Mouse (Mus musculus) CH12.LX (cell line): ENCODE results near the gene Wbp11. TPM values are rescaled to one million over a fixed set of nuclear protein-coding genes. Genes with fewer than 3 reads are reported as not detected.
A peak's percentile ranks its signal among the peaks of the same experiment; 100 is the strongest.

Experiments used
- DNase-seq: peaks from one replicate; pipeline ENCODE4 v3.0.0-alpha.2; 2013; ENCODE audit errors: extremely low read depth
- H3K27ac ChIP-seq: 2 replicates; pipeline ENCODE4 v1.5.1; 2012; ENCODE audit warnings: low read depth, mild to moderate bottlenecking, control low read depth, moderate library complexity; ENCODE audit not compliant: insufficient read depth
- H3K27me3 ChIP-seq: replicated peaks from 2 replicates; pipeline ENCODE3; 2012; ENCODE audit warnings: inconsistent platforms
- H3K36me3 ChIP-seq, 2 experiments: replicated peaks in 1 of 2; 2 replicates each; pipeline versions ENCODE3 to v1.6.1; 2012; ENCODE audit warnings: inconsistent platforms in 1 of 2, low read length in 1 of 2, mild to moderate bottlenecking in 1 of 2, mixed read lengths in 1 of 2, moderate library complexity in 1 of 2; ENCODE audit not compliant: control insufficient read depth in 1 of 2, insufficient read depth in 1 of 2
- H3K4me1 ChIP-seq, 2 experiments: 2 replicates each; pipeline ENCODE4 v1.6.1; 2012; ENCODE audit warnings: inconsistent platforms in 1 of 2, moderate library complexity in 1 of 2; ENCODE audit not compliant: insufficient read depth in 2 of 2, control insufficient read depth in 1 of 2
- H3K4me2 ChIP-seq: 2 replicates; pipeline ENCODE4 v1.6.1; 2012; ENCODE audit warnings: low read depth, mild to moderate bottlenecking, control low read depth; ENCODE audit not compliant: poor library complexity, insufficient read depth, severe bottlenecking
- H3K4me3 ChIP-seq, 3 experiments: fragments of 150-350 bp in 1 of 3; sonication (generic) in 1 of 3; replicated peaks in 1 of 3; 2 replicates each; pipeline versions ENCODE3 to v1.5.1; 2011 to 2012; ENCODE audit warnings: low read depth in 2 of 3, low read length in 2 of 3, mild to moderate bottlenecking in 2 of 3, moderate library complexity in 2 of 3, control low read depth in 1 of 3, improper control_type of control experiment in 1 of 3, inconsistent platforms in 1 of 3, mixed read lengths in 1 of 3; ENCODE audit not compliant: poor library complexity in 1 of 3
- H3K79me2 ChIP-seq: replicated peaks from 2 replicates; pipeline ENCODE4 v1.6.1; 2012; ENCODE audit warnings: mild to moderate bottlenecking, moderate library complexity; ENCODE audit not compliant: control insufficient read depth, poor library complexity, insufficient read depth, severe bottlenecking; ENCODE audit errors: extremely low read depth
- H3K9ac ChIP-seq: 2 replicates; pipeline ENCODE4 v1.6.1; 2012; ENCODE audit warnings: low read depth, mild to moderate bottlenecking, control low read depth, moderate library complexity; ENCODE audit not compliant: insufficient read depth
- H3K9me3 ChIP-seq: replicated peaks from 2 replicates; pipeline ENCODE3; 2012; ENCODE audit warnings: low read length, inconsistent platforms, mixed read lengths
- BHLHE40 ChIP-seq: IDR thresholded peaks from 2 replicates; pipeline ENCODE4 v1.6.1; 2011; ENCODE audit warnings: mild to moderate bottlenecking, low read depth, low read length, improper control_type of control experiment
- CHD1 ChIP-seq: IDR thresholded peaks from 2 replicates; pipeline ENCODE4 v1.6.1; 2012; ENCODE audit warnings: low read depth, low read length, improper control_type of control experiment, inconsistent platforms
- CHD2 ChIP-seq: IDR thresholded peaks from 2 replicates; pipeline ENCODE4 v1.6.1; 2011; ENCODE audit warnings: low read length, improper control_type of control experiment
- CTCF ChIP-seq, 2 experiments: IDR thresholded peaks in 1 of 2; conservative IDR thresholded peaks in 1 of 2; 2 replicates each; pipeline ENCODE4 v1.5.1; 2011 to 2012; ENCODE audit warnings: low read depth in 2 of 2, low read length in 2 of 2, improper control_type of control experiment in 1 of 2, inconsistent platforms in 1 of 2, mild to moderate bottlenecking in 1 of 2, moderate library complexity in 1 of 2
- E2F4 ChIP-seq: IDR thresholded peaks from 2 replicates; pipeline ENCODE4 v1.6.1; 2011; ENCODE audit warnings: low read depth, low read length, improper control_type of control experiment; ENCODE audit not compliant: insufficient replicate concordance
- ELF1 ChIP-seq: IDR thresholded peaks from 2 replicates; pipeline ENCODE4 v1.6.1; 2014; ENCODE audit warnings: low read depth, mild to moderate bottlenecking, inconsistent platforms, low read length, improper control_type of control experiment
- EP300 ChIP-seq: IDR thresholded peaks from 2 replicates; pipeline ENCODE4 v1.6.1; 2011; ENCODE audit warnings: low read length, improper control_type of control experiment
- ETS1 ChIP-seq: conservative IDR thresholded peaks from 2 replicates; pipeline ENCODE4 v1.6.1; 2012; ENCODE audit warnings: low read depth, mild to moderate bottlenecking, inconsistent platforms, low read length, improper control_type of control experiment, moderate library complexity
- HCFC1 ChIP-seq: IDR thresholded peaks from 2 replicates; pipeline ENCODE4 v1.6.1; 2012; ENCODE audit warnings: low read depth, mild to moderate bottlenecking, inconsistent platforms, low read length, improper control_type of control experiment
- IRF4 ChIP-seq: IDR thresholded peaks from 2 replicates; pipeline ENCODE4 v1.6.1; 2014; ENCODE audit warnings: low read depth, mild to moderate bottlenecking, inconsistent platforms, low read length, improper control_type of control experiment
- JUN ChIP-seq: IDR thresholded peaks from 2 replicates; pipeline ENCODE4 v1.6.1; 2011; ENCODE audit warnings: low read depth, mild to moderate bottlenecking, low read length, improper control_type of control experiment, moderate library complexity; ENCODE audit not compliant: insufficient read depth
- JUND ChIP-seq: conservative IDR thresholded peaks from 2 replicates; pipeline ENCODE4 v1.6.1; 2011; ENCODE audit warnings: low read depth, low read length, improper control_type of control experiment
- KAT2A ChIP-seq: IDR thresholded peaks from 2 replicates; pipeline ENCODE4 v1.6.1; 2012; ENCODE audit warnings: low read length, improper control_type of control experiment, inconsistent platforms; ENCODE audit not compliant: insufficient replicate concordance
- MAFK ChIP-seq: IDR thresholded peaks from 2 replicates; pipeline ENCODE4 v1.6.1; 2011; ENCODE audit warnings: low read length, improper control_type of control experiment; ENCODE audit not compliant: insufficient replicate concordance
- MAX ChIP-seq: IDR thresholded peaks from 2 replicates; pipeline ENCODE4 v1.6.1; 2011; ENCODE audit warnings: low read length, improper control_type of control experiment
- MAZ ChIP-seq: IDR thresholded peaks from 2 replicates; pipeline ENCODE4 v1.6.1; 2012; ENCODE audit warnings: low read depth, mild to moderate bottlenecking, inconsistent platforms, low read length, improper control_type of control experiment, moderate library complexity
- MEF2A ChIP-seq: IDR thresholded peaks from 2 replicates; pipeline ENCODE4 v1.6.1; 2014; ENCODE audit warnings: low read depth, mild to moderate bottlenecking, inconsistent platforms, low read length, improper control_type of control experiment, borderline replicate concordance
- MXI1 ChIP-seq: IDR thresholded peaks from 2 replicates; pipeline ENCODE4 v1.6.1; 2011; ENCODE audit warnings: mild to moderate bottlenecking, low read depth, low read length, improper control_type of control experiment
- MYC ChIP-seq: IDR thresholded peaks from 2 replicates; pipeline ENCODE4 v1.6.1; 2011; ENCODE audit warnings: low read depth, mild to moderate bottlenecking, improper control_type of control experiment, low read length
- NELFE ChIP-seq: IDR thresholded peaks from 2 replicates; pipeline ENCODE4 v1.6.1; 2011; ENCODE audit warnings: low read depth, low read length, improper control_type of control experiment
- NRF1 ChIP-seq: IDR thresholded peaks from 2 replicates; pipeline ENCODE4 v1.6.1; 2014; ENCODE audit warnings: low read depth, mild to moderate bottlenecking, inconsistent platforms, low read length, improper control_type of control experiment, moderate library complexity
- PAX5 ChIP-seq: IDR thresholded peaks from 2 replicates; pipeline ENCODE4 v1.6.1; 2012; ENCODE audit warnings: low read length, inconsistent platforms, mixed read lengths
- POLR2A ChIP-seq: IDR thresholded peaks from 2 replicates; pipeline ENCODE4 v1.6.1; 2011; ENCODE audit warnings: low read depth, mild to moderate bottlenecking, improper control_type of control experiment, low read length
- POLR2AphosphoS2 ChIP-seq: IDR thresholded peaks from 2 replicates; pipeline ENCODE4 v1.6.1; 2011; ENCODE audit warnings: low read depth, low read length, improper control_type of control experiment
- RAD21 ChIP-seq: IDR thresholded peaks from 2 replicates; pipeline ENCODE4 v1.6.1; 2011; ENCODE audit warnings: low read depth, mild to moderate bottlenecking, low read length, improper control_type of control experiment, moderate library complexity
- RCOR1 ChIP-seq: conservative IDR thresholded peaks from 2 replicates; pipeline ENCODE4 v1.6.1; 2012; ENCODE audit warnings: low read depth, mild to moderate bottlenecking, inconsistent platforms, low read length, improper control_type of control experiment
- SIN3A ChIP-seq: IDR thresholded peaks from 2 replicates; pipeline ENCODE4 v1.6.1; 2012; ENCODE audit warnings: low read length, improper control_type of control experiment, inconsistent platforms
- SMC3 ChIP-seq: IDR thresholded peaks from 2 replicates; pipeline ENCODE4 v1.6.1; 2011; ENCODE audit warnings: low read depth, low read length, improper control_type of control experiment
- TBP ChIP-seq: conservative IDR thresholded peaks from 2 replicates; pipeline ENCODE4 v1.6.1; 2011; ENCODE audit warnings: low read depth, low read length, improper control_type of control experiment
- TCF12 ChIP-seq: IDR thresholded peaks from 2 replicates; pipeline ENCODE4 v1.6.1; 2014; ENCODE audit warnings: low read depth, mild to moderate bottlenecking, inconsistent platforms, low read length, improper control_type of control experiment
- UBTF ChIP-seq: IDR thresholded peaks from 2 replicates; pipeline ENCODE4 v1.6.1; 2012; ENCODE audit warnings: low read depth, mild to moderate bottlenecking, inconsistent platforms, low read length, improper control_type of control experiment, moderate library complexity
- USF1 ChIP-seq: IDR thresholded peaks from 2 replicates; pipeline ENCODE4 v1.6.1; 2014; ENCODE audit warnings: low read depth, mild to moderate bottlenecking, inconsistent platforms, low read length, improper control_type of control experiment
- ZC3H11A ChIP-seq: IDR thresholded peaks from 2 replicates; pipeline ENCODE4 v1.6.1; 2012; ENCODE audit warnings: low read depth, mild to moderate bottlenecking, inconsistent platforms, low read length, improper control_type of control experiment
- ZKSCAN1 ChIP-seq: IDR thresholded peaks from 2 replicates; pipeline ENCODE4 v1.6.1; 2012; ENCODE audit warnings: low read depth, inconsistent platforms, low read length, improper control_type of control experiment, borderline replicate concordance
- ZMIZ1 ChIP-seq: IDR thresholded peaks from 2 replicates; pipeline ENCODE4 v1.6.1; 2012; ENCODE audit warnings: low read depth, mild to moderate bottlenecking, inconsistent platforms, low read length, improper control_type of control experiment
- dilution Hi-C: fragments of 300-500 bp; cut with MboI; formaldehyde crosslinking; loops from 2 replicates; pipeline ENCODE4 v1.14.3; 2020; ENCODE audit warnings: low sequenced_read_pairs; ENCODE audit not compliant: extremely low pct_unique_long_range_greater_than_20kb, extremely low pct_ligation_motif_present
- in situ Hi-C: fragments of 300-500 bp; cut with MboI; formaldehyde crosslinking; loops from 3 replicates; pipeline ENCODE4 v1.14.3; 2019; ENCODE audit warnings: low sequenced_read_pairs, low pct_ligation_motif_present, low pct_unique_long_range_greater_than_20kb, mixed read lengths
- polyA plus RNA-seq: library from polyadenylated mRNA; unstranded; fragments of >175 nt; gene quantifications from 2 replicates; pipeline ENCODE4 v1.2.1, GENCODE M21; 2012; ENCODE audit warnings: low read depth; ENCODE audit not compliant: insufficient read length
- total RNA-seq, 2 experiments: library from RNA; depleted of rRNA; stranded (reverse); fragments of 300-350 nt in 1 of 2; fragments of >200 nt in 1 of 2; gene quantifications; 2 replicates each; pipeline ENCODE4 v1.2.3; 2012 to 2014

The Wbp11 gene
- total RNA-seq (2012; rRNA removed) (49.1 and 51.3 TPM in 2 replicates), total RNA-seq (2014; rRNA removed) (27.7 and 29.5 TPM in 2 replicates), polyA plus RNA-seq (189 and 212 TPM in 2 replicates)

GRCm38 (mm10) chr6:136827881-136828561 lies at the start of gene Wbp11:
Gene Wbp11 (minus strand): TSS chr6:136828233.
- Histone ChIP-seq H3K27ac (peak within 1 kb of the TSS; percentile 58), H3K4me1 (peaks cover 3 to 39% of the 10 kb centered on the region in 2 experiments; a peak in 3 of 4 replicates), H3K36me3 (peaks cover 13 to 23% of the 10 kb centered on the region in 2 experiments), H3K27me3 (no peaks in the 10 kb centered on the region), H3K4me3 (peak within 1 kb of the TSS; percentile 84 to 93 (median 91)), H3K4me2 (peak within 1 kb of the TSS; percentile 100), H3K9me3 (no peaks in the 10 kb centered on the region), H3K79me2 (peaks cover 49% of the 10 kb centered on the region), H3K9ac (peak within 1 kb of the TSS; percentile 98)
- DNase-seq = peak; percentile 98
- TF ChIP-seq MYC = peak; percentile 90; the same call in 1 of the 2 replicates
- TF ChIP-seq NRF1 = peak; percentile 58
- peak; percentile 97 for TF ChIP-seq CHD2
- peak; percentile 64; the same call in 1 of the 2 replicates for TF ChIP-seq UBTF
- peak; percentile 67; the same call in 1 of the 2 replicates for TF ChIP-seq IRF4
- TF ChIP-seq SMC3 = no peak
- peak; percentile 92 for TF ChIP-seq NELFE
- TF ChIP-seq EP300 = no peak
- no peak for TF ChIP-seq USF1
- peak; percentile 80; the same call in 1 of the 2 replicates for TF ChIP-seq CHD1
- TF ChIP-seq RAD21 = no peak; the same call in 1 of the 2 replicates
- TF ChIP-seq ETS1 = peak; percentile 54; the same call in 1 of the 2 replicates
- peak; percentile 96 for TF ChIP-seq POLR2AphosphoS2
- TF ChIP-seq PAX5 = no peak
- no peak for TF ChIP-seq MAFK
- peak; percentile 91 for TF ChIP-seq SIN3A
- TF ChIP-seq E2F4 = peak; percentile 85; the same call in 1 of the 2 replicates
- no peak for TF ChIP-seq ZC3H11A
- peak; percentile 91 for TF ChIP-seq HCFC1
- TF ChIP-seq MAZ = peak; percentile 76; the same call in 1 of the 2 replicates
- peak; percentile 86 for TF ChIP-seq MAX
- TF ChIP-seq TCF12 = peak; percentile 92
- TF ChIP-seq TBP = peak; percentile 95
- TF ChIP-seq MXI1 = peak; percentile 78
- TF ChIP-seq JUN = 0 out of 2 replicates have a peak, but pooled peaks have one; percentile 41
- peak; percentile 93 for TF ChIP-seq KAT2A
- no peak for TF ChIP-seq BHLHE40
- TF ChIP-seq CTCF (conservative IDR thresholded peaks at IDR 0.05 in 1 of 2, IDR thresholded peaks at IDR 0.05 in 1 of 2; ENCODE audit: low read depth in 2 of 2, low read length in 2 of 2) = no peak
- TF ChIP-seq ZKSCAN1 = no peak
- TF ChIP-seq POLR2A = peak; percentile 89
- TF ChIP-seq ZMIZ1 = peak; percentile 91
- no peak for TF ChIP-seq RCOR1
- peak; percentile 89 for TF ChIP-seq ELF1
- TF ChIP-seq MEF2A = 0 out of 2 replicates have a peak, but pooled peaks have one; percentile 16
- 0 out of 2 replicates have a peak, but pooled peaks have one; percentile 73 for TF ChIP-seq JUND
- in situ Hi-C loops (no loop called here), dilution Hi-C loops (no loop called here)
